Mouse (Mus musculus): ENCODE measurements at regions not wholly inside any gene's neighbourhood (a gene's known extent, or its start where the extent isn't known, plus 50 kb on each side); places are given as distances from the start of the nearest gene placed in this dataset.

- TF ChIP-seq EP300 (IDR thresholded peaks at IDR 0.05; ENCODE audit: low read depth) (no peak), CTCF (IDR thresholded peaks at IDR 0.05; ENCODE audit: low read depth) (no peak)
Measured at GRCm38 (mm10) chr13:107389535-107390150, 367.7 kb upstream of the Kif2a start.
